Mouse (Mus musculus): Measurements from ENCODE around the gene Gmds. TPM values are rescaled to one million over a fixed set of nuclear protein-coding genes. Genes with fewer than 3 reads are reported as not detected.

The Gmds gene
- polyA plus RNA-seq, 1 experiment from 2014 or later, result 37.2 TPM

- Histone ChIP-seq H3K4me1 (replicated peaks) (no peaks in the 10 kb centered on the region), H3K36me3 (no peaks in the 10 kb centered on the region), H3K9ac (no peak overlapping the region), H3K4me3 (no peak overlapping the region), H3K27ac (replicated peaks) (no peak overlapping the region), H3K27me3 (no peaks in the 10 kb centered on the region), H3K9me3 (no peaks in the 10 kb centered on the region), H3K4me2 (no peak overlapping the region)
- no peak for ATAC-seq (ENCODE audit: low FRiP score, low read depth)
- WGBS, result 84% methylated on average over 4 of the region's 4 CpGs
Measured at GRCm38 (mm10) chr13:32252276-32252675, 86.3 kb downstream of the Gmds start.

GRCm38 (mm10) chr13:32242200-32242599 lies 96.3 kb downstream of the Gmds start:
- no peak overlapping the region for H3K27ac ChIP-seq (replicated peaks)
- H3K36me3 ChIP-seq, result no peaks in the 10 kb centered on the region
- no peaks in the 10 kb centered on the region for H3K4me1 ChIP-seq (replicated peaks)
- H3K9ac ChIP-seq, result no peak overlapping the region
- no peak overlapping the region for H3K4me2 ChIP-seq
- no peaks in the 10 kb centered on the region for H3K27me3 ChIP-seq
- H3K4me3 ChIP-seq, result no peak overlapping the region
- 58% methylated on average over 4 of the region's 4 CpGs for WGBS
- H3K9me3 ChIP-seq, result no peaks in the 10 kb centered on the region
- ATAC-seq (ENCODE audit: low FRiP score, low read depth), result no peak

- H3K27me3 ChIP-seq, result no peaks in the 10 kb centered on the region
- no peak overlapping the region for H3K4me2 ChIP-seq
- 51% methylated on average over 3 of the region's 3 CpGs for WGBS
- no peaks in the 10 kb centered on the region for H3K9me3 ChIP-seq
- no peak overlapping the region for H3K9ac ChIP-seq
- H3K4me3 ChIP-seq, result no peak overlapping the region
- H3K4me1 ChIP-seq (replicated peaks), result no peaks in the 10 kb centered on the region
- no peaks in the 10 kb centered on the region for H3K36me3 ChIP-seq
- ATAC-seq (ENCODE audit: low FRiP score, low read depth), result 0 out of 2 replicates have a peak, but pooled peaks have one; percentile 38
- H3K27ac ChIP-seq (replicated peaks), result no peak overlapping the region
Measured at GRCm38 (mm10) chr13:32236269-32236678, 102.3 kb downstream of the Gmds start.

- Histone ChIP-seq H3K4me2 (no peak overlapping the region), H3K4me1 (replicated peaks) (no peaks in the 10 kb centered on the region)
- 94% methylated on average over 4 of the region's 4 CpGs for WGBS
Measured at GRCm38 (mm10) chr13:32235046-32235445, 103.5 kb downstream of the Gmds start.

GRCm38 (mm10) chr13:32234019-32234418 lies 104.5 kb downstream of the Gmds start:
- WGBS, result 79% methylated on average over 9 of the region's 9 CpGs
- ATAC-seq (ENCODE audit: low FRiP score, low read depth), result no peak
- no peaks in the 10 kb centered on the region for H3K27me3 ChIP-seq
- no peaks in the 10 kb centered on the region for H3K9me3 ChIP-seq
- no peak overlapping the region for H3K9ac ChIP-seq
- H3K4me1 ChIP-seq (replicated peaks), result no peaks in the 10 kb centered on the region
- no peak overlapping the region for H3K4me2 ChIP-seq
- no peak overlapping the region for H3K27ac ChIP-seq (replicated peaks)
- no peak overlapping the region for H3K4me3 ChIP-seq
- no peaks in the 10 kb centered on the region for H3K36me3 ChIP-seq

More at GRCm38 (mm10) chr13:32235046-32235445, 103.5 kb downstream of the Gmds start:
- no peak for ATAC-seq (ENCODE audit: low FRiP score, low read depth)
- no peaks in the 10 kb centered on the region for H3K27me3 ChIP-seq
- no peak overlapping the region for H3K27ac ChIP-seq (replicated peaks)
- no peaks in the 10 kb centered on the region for H3K36me3 ChIP-seq
- no peak overlapping the region for H3K9ac ChIP-seq
- no peaks in the 10 kb centered on the region for H3K9me3 ChIP-seq
- H3K4me3 ChIP-seq, result no peak overlapping the region

GRCm38 (mm10) chr13:32232391-32232790 lies 106.1 kb downstream of the Gmds start:
- Histone ChIP-seq H3K27me3 (no peaks in the 10 kb centered on the region), H3K36me3 (no peaks in the 10 kb centered on the region), H3K9ac (no peak overlapping the region), H3K4me3 (no peak overlapping the region), H3K4me2 (no peak overlapping the region), H3K9me3 (no peaks in the 10 kb centered on the region), H3K4me1 (replicated peaks) (no peaks in the 10 kb centered on the region), H3K27ac (replicated peaks) (no peak overlapping the region)
- no peak for ATAC-seq (ENCODE audit: low FRiP score, low read depth)
- WGBS, result 80% methylated on average over 5 of the region's 5 CpGs

- Histone ChIP-seq H3K4me2 (no peak overlapping the region), H3K4me1 (replicated peaks) (no peaks in the 10 kb centered on the region), H3K4me3 (no peak overlapping the region), H3K36me3 (no peaks in the 10 kb centered on the region), H3K27ac (replicated peaks) (no peak overlapping the region), H3K27me3 (no peaks in the 10 kb centered on the region), H3K9ac (no peak overlapping the region), H3K9me3 (no peaks in the 10 kb centered on the region)
- WGBS, result 94% methylated on average over 5 of the region's 5 CpGs
- no peak for ATAC-seq (ENCODE audit: low FRiP score, low read depth)
Measured at GRCm38 (mm10) chr13:32231956-32232355, 106.6 kb downstream of the Gmds start.

GRCm38 (mm10) chr13:32227874-32228562 lies 110.5 kb downstream of the Gmds start:
- WGBS, result 86% methylated on average over 6 of the region's 6 CpGs
- no peak for ATAC-seq (ENCODE audit: low FRiP score, low read depth)

GRCm38 (mm10) chr13:32217647-32218046 lies 120.9 kb downstream of the Gmds start:
- Histone ChIP-seq H3K36me3 (no peaks in the 10 kb centered on the region), H3K4me2 (no peak overlapping the region), H3K4me1 (replicated peaks) (no peaks in the 10 kb centered on the region), H3K27ac (replicated peaks) (no peak overlapping the region), H3K9ac (no peak overlapping the region), H3K9me3 (no peaks in the 10 kb centered on the region), H3K4me3 (no peak overlapping the region), H3K27me3 (no peaks in the 10 kb centered on the region)
- ATAC-seq (ENCODE audit: low FRiP score, low read depth), result no peak
- WGBS, result 89% methylated on average over 2 of the region's 2 CpGs

More at GRCm38 (mm10) chr13:32227874-32228562, 110.5 kb downstream of the Gmds start:
- Histone ChIP-seq H3K4me2 (no peak overlapping the region), H3K27ac (replicated peaks) (no peak overlapping the region), H3K9me3 (no peaks in the 10 kb centered on the region), H3K36me3 (no peaks in the 10 kb centered on the region), H3K9ac (no peak overlapping the region), H3K4me1 (replicated peaks) (no peaks in the 10 kb centered on the region), H3K27me3 (no peaks in the 10 kb centered on the region), H3K4me3 (no peak overlapping the region)

- ATAC-seq (ENCODE audit: low FRiP score, low read depth), result no peak
- H3K27ac ChIP-seq (replicated peaks), result no peak overlapping the region
- no peaks in the 10 kb centered on the region for H3K27me3 ChIP-seq
- no peaks in the 10 kb centered on the region for H3K4me1 ChIP-seq (replicated peaks)
- no peaks in the 10 kb centered on the region for H3K36me3 ChIP-seq
- no peak overlapping the region for H3K4me3 ChIP-seq
- WGBS, result 50% methylated on average over 9 of the region's 9 CpGs
- H3K4me2 ChIP-seq, result no peak overlapping the region
- H3K9me3 ChIP-seq, result no peaks in the 10 kb centered on the region
- no peak overlapping the region for H3K9ac ChIP-seq
Measured at GRCm38 (mm10) chr13:32213702-32214452, 124.7 kb downstream of the Gmds start.

- no peak overlapping the region for H3K4me3 ChIP-seq
- no peak for ATAC-seq (ENCODE audit: low FRiP score, low read depth)
- no peak overlapping the region for H3K9ac ChIP-seq
- H3K27ac ChIP-seq (replicated peaks), result no peak overlapping the region
- H3K4me1 ChIP-seq (replicated peaks), result no peaks in the 10 kb centered on the region
- no peaks in the 10 kb centered on the region for H3K36me3 ChIP-seq
- H3K9me3 ChIP-seq, result no peaks in the 10 kb centered on the region
- H3K4me2 ChIP-seq, result no peak overlapping the region
- 77% methylated on average over 2 of the region's 2 CpGs for WGBS
- no peaks in the 10 kb centered on the region for H3K27me3 ChIP-seq
Measured at GRCm38 (mm10) chr13:32212125-32212524, 126.4 kb downstream of the Gmds start.

GRCm38 (mm10) chr13:32207172-32207908 lies 131.2 kb downstream of the Gmds start:
- Histone ChIP-seq H3K4me3 (no peak overlapping the region), H3K27ac (replicated peaks) (no peak overlapping the region), H3K27me3 (no peaks in the 10 kb centered on the region), H3K4me1 (replicated peaks) (no peaks in the 10 kb centered on the region), H3K36me3 (no peaks in the 10 kb centered on the region), H3K9ac (no peak overlapping the region), H3K4me2 (no peak overlapping the region), H3K9me3 (no peaks in the 10 kb centered on the region)
- no peak for ATAC-seq (ENCODE audit: low FRiP score, low read depth)
- whole genome bisulfite sequencing, result 72% methylated on average over 5 of the region's 5 CpGs

All from hindbrain, embryonic 15.5 days (tissue).